Mouse (Mus musculus): ENCODE results near the gene Rrm2. TPM values are rescaled to one million over a fixed set of nuclear protein-coding genes. Genes with fewer than 3 reads are reported as not detected.
"Not testable (repeated sequence)": the region's sequence is repeated elsewhere in the genome, so short reads cannot be mapped to it uniquely, and the experiment has no call there.

Rrm2 gene
- polyA plus RNA-seq, 1 experiment from 2014 or later, result 147 TPM

DNA sequence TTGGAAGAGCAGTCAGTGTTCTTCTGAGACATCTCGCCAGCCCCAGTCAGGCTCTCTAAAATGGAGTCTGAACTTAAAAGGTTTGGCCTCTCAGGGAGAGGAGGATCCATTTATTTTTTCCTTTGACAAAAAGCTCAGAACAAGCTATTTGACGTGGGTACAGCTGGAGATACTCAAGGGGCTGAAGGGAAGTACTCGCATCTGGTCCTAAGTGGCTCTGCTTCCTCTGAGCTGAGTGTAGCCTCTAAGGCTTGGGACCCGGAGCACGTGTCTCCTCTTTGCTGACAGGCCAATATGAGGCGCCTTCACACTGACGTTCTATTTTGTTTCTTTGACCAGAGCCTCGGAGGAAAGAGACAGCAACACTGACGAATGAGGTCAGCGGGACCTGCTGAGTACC lies 8.5 kb upstream of the Rrm2 start:
- Histone ChIP-seq H3K4me3 (ENCODE audit: low read length) (no peak overlapping the region), H3K27ac (ENCODE audit: low read length) (no peak overlapping the region), H3K27me3 (replicated peaks; ENCODE audit: control insufficient read depth, insufficient read depth, low read length) (no peaks in the 10 kb centered on the region; the same call in 1 of the 2 replicates), H3K4me2 (ENCODE audit: low read depth, low read length) (no peak overlapping the region), H3K9ac (ENCODE audit: low read depth, low read length) (no peak overlapping the region), H3K36me3 (ENCODE audit: control insufficient read depth, insufficient read depth, low read length) (no peaks in the 10 kb centered on the region), H3K4me1 (ENCODE audit: control insufficient read depth, insufficient read depth, low read length) (no peaks in the 10 kb centered on the region), H3K9me3 (ENCODE audit: control insufficient read depth, low read length) (no peaks in the 10 kb centered on the region)
- 41% methylated on average over 10 of the region's 10 CpGs for WGBS
- peak; percentile 37; the same call in 1 of the 2 replicates for ATAC-seq

- not testable (repeated sequence) for H3K27ac ChIP-seq (ENCODE audit: low read length); H3K4me1 ChIP-seq (ENCODE audit: control insufficient read depth, insufficient read depth, low read length); H3K4me3 ChIP-seq (ENCODE audit: low read length); H3K27me3 ChIP-seq (replicated peaks; ENCODE audit: control insufficient read depth, insufficient read depth, low read length); H3K9ac ChIP-seq (ENCODE audit: low read depth, low read length); H3K9me3 ChIP-seq (ENCODE audit: control insufficient read depth, low read length); H3K36me3 ChIP-seq (ENCODE audit: control insufficient read depth, insufficient read depth, low read length); ATAC-seq; H3K4me2 ChIP-seq (ENCODE audit: low read depth, low read length)
- WGBS, result 87% methylated on average over 9 of the region's 9 CpGs
Observed at GRCm38 (mm10) chr12:24701621-24702020, 6.4 kb upstream of the Rrm2 start.

DNA sequence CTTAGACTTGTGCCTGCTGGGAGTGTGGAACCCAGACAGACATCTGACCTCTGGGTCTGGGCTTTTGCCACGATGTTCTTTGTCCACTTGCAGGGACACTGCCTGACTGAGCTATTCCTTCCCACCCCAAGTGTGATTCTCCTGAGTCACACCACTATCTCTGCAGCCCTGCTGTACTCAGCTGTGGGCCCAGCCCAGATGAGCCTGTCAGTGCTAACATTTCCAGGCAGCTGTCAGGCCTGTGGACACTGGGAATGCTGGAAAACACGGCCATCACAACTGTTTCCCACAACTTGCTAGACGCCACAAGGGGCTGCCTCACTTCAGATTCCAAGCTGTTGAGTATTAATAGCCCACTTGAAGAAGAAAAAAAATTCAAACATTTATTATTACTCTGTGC lies 5.0 kb upstream of the Rrm2 start:
- Histone ChIP-seq H3K36me3 (ENCODE audit: control insufficient read depth, insufficient read depth, low read length) (no peaks in the 10 kb centered on the region), H3K9ac (ENCODE audit: low read depth, low read length) (no peak overlapping the region), H3K9me3 (ENCODE audit: control insufficient read depth, low read length) (no peaks in the 10 kb centered on the region), H3K4me2 (ENCODE audit: low read depth, low read length) (no peak overlapping the region), H3K27me3 (replicated peaks; ENCODE audit: control insufficient read depth, insufficient read depth, low read length) (no peaks in the 10 kb centered on the region), H3K4me3 (ENCODE audit: low read length) (no peak overlapping the region), H3K4me1 (ENCODE audit: control insufficient read depth, insufficient read depth, low read length) (peaks cover 16% of the 10 kb centered on the region), H3K27ac (ENCODE audit: low read length) (no peak overlapping the region)
- ATAC-seq, result no peak
- 68% methylated on average over 3 of the region's 3 CpGs for WGBS

DNA sequence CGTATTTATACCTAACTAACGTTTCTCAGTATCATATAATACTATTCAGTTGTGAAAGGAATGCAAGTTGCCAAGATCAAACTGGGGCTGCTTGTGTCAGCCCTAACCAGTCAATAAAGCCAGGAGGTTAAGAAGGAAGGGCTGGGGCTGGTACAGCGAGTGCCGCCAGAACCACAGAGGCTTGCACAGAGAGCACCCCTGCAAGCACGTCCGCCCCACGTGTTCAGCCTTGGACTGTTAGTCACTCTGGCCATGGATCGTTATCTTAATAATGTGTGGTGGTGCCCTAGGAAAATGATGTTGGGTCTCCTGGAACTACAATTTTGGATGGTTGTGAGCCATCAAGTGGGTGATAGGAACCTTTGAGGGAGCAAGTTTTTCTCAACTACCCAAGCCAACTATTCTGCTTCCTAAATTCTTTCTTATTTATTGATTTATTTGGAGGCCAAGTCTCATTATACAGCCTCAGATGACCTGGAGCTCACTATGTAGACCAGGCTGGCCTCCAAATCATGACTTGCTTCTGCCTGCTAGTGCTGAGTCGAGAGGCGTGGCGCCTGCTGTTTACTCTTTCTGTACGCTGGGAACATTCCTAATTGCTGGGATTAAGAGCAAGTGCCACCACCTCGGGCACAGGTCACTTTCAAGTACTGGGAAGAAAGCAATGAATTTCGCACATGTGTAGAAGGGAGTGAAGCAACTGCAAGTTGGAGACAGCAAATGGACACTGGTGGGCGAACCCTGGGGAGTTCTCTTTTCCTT lies 2.4 kb upstream of the Rrm2 start:
- Histone ChIP-seq H3K9ac (ENCODE audit: low read depth, low read length) (no peak overlapping the region), H3K4me1 (ENCODE audit: control insufficient read depth, insufficient read depth, low read length) (peaks cover 27% of the 10 kb centered on the region), H3K36me3 (ENCODE audit: control insufficient read depth, insufficient read depth, low read length) (no peaks in the 10 kb centered on the region), H3K4me3 (ENCODE audit: low read length) (no peak overlapping the region), H3K27ac (ENCODE audit: low read length) (no peak overlapping the region), H3K27me3 (replicated peaks; ENCODE audit: control insufficient read depth, insufficient read depth, low read length) (no peaks in the 10 kb centered on the region), H3K4me2 (ENCODE audit: low read depth, low read length) (no peak overlapping the region), H3K9me3 (ENCODE audit: control insufficient read depth, low read length) (no peaks in the 10 kb centered on the region)
- 69% methylated on average over 15 of the region's 15 CpGs for WGBS
- peak; percentile 21 for ATAC-seq

DNA sequence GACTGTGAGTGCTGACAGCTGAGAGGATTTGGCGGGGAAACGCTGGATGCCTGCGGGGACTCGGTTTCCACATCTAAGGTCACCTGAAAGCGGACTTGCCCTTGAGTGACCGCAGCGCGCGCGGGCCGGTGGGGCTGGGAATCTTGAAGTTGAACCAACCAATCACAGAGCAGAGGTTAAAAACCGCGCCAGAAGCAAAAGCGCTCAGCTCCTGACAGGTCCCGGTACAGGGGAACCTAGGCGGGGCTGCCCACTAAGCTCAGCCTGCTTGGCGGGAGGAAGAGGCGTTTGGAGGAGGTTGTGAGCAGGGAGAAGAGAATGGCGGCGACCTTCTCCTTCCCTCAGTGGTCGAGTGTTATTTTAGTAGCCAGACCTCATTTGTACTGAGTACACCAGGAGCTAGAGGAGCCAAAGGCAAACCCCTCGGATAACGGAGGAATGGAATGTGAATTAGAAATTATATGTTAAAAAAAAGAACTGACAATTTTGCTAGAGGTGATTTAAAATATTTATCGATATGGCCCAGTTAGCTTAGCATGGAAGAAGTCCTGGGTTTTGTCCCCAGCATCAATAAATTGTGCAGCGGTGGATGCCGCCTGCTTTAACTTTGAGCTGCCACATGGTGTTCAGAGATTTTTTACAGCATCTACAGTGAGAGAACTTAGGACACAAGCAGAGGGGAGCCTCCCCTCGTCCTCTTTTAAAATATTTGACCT lies 1.1 kb upstream of the Rrm2 start:
- Histone ChIP-seq H3K9me3 (ENCODE audit: control insufficient read depth, low read length) (no peaks in the 10 kb centered on the region), H3K4me2 (ENCODE audit: low read depth, low read length) (peak overlapping the region; percentile 85), H3K27ac (ENCODE audit: low read length) (peak overlapping the region; percentile 9), H3K36me3 (ENCODE audit: control insufficient read depth, insufficient read depth, low read length) (no peaks in the 10 kb centered on the region; the same call in 1 of the 2 replicates), H3K4me3 (ENCODE audit: low read length) (peak overlapping the region; percentile 92), H3K4me1 (ENCODE audit: control insufficient read depth, insufficient read depth, low read length) (peaks cover 27% of the 10 kb centered on the region), H3K27me3 (replicated peaks; ENCODE audit: control insufficient read depth, insufficient read depth, low read length) (no peaks in the 10 kb centered on the region), H3K9ac (ENCODE audit: low read depth, low read length) (peak overlapping the region; percentile 83)
- peak; percentile 30 for ATAC-seq
- WGBS, result 2% methylated on average over 27 of the region's 27 CpGs

GRCm38 (mm10) chr12:24707480-24707802 lies 600 bp upstream of the Rrm2 start:
- Histone ChIP-seq H3K4me2 (ENCODE audit: low read depth, low read length) (peak overlapping the region; percentile 85), H3K27ac (ENCODE audit: low read length) (peak overlapping the region; percentile 9), H3K9ac (ENCODE audit: low read depth, low read length) (peak overlapping the region; percentile 83), H3K9me3 (ENCODE audit: control insufficient read depth, low read length) (no peaks in the 10 kb centered on the region), H3K27me3 (replicated peaks; ENCODE audit: control insufficient read depth, insufficient read depth, low read length) (no peaks in the 10 kb centered on the region), H3K36me3 (ENCODE audit: control insufficient read depth, insufficient read depth, low read length) (no peaks in the 10 kb centered on the region; the same call in 1 of the 2 replicates), H3K4me1 (ENCODE audit: control insufficient read depth, insufficient read depth, low read length) (peaks cover 27% of the 10 kb centered on the region), H3K4me3 (ENCODE audit: low read length) (peak overlapping the region; percentile 92)
- ATAC-seq, result peak; percentile 2
- 1% methylated on average over 9 of the region's 9 CpGs for WGBS

GRCm38 (mm10) chr12:24708824-24709218 lies 780 bp downstream of the Rrm2 start:
- under 1% methylated on average over 17 of the region's 17 CpGs for WGBS
- H3K4me3 ChIP-seq (ENCODE audit: low read length), result peak overlapping the region; percentile 92
- H3K27ac ChIP-seq (ENCODE audit: low read length), result 0 out of 2 replicates have a peak overlapping the region, but pooled peaks have one; percentile 21
- H3K4me1 ChIP-seq (ENCODE audit: control insufficient read depth, insufficient read depth, low read length), result peaks cover 27% of the 10 kb centered on the region
- H3K9ac ChIP-seq (ENCODE audit: low read depth, low read length), result peak overlapping the region; percentile 83
- H3K4me2 ChIP-seq (ENCODE audit: low read depth, low read length), result peak overlapping the region; percentile 81
- no peaks in the 10 kb centered on the region for H3K9me3 ChIP-seq (ENCODE audit: control insufficient read depth, low read length)
- H3K36me3 ChIP-seq (ENCODE audit: control insufficient read depth, insufficient read depth, low read length), result no peaks in the 10 kb centered on the region; the same call in 1 of the 2 replicates
- no peak for ATAC-seq
- no peaks in the 10 kb centered on the region for H3K27me3 ChIP-seq (replicated peaks; ENCODE audit: control insufficient read depth, insufficient read depth, low read length)

GRCm38 (mm10) chr12:24709409-24709808 lies 1.4 kb downstream of the Rrm2 start:
- Histone ChIP-seq H3K4me2 (ENCODE audit: low read depth, low read length) (peak overlapping the region; percentile 81), H3K4me1 (ENCODE audit: control insufficient read depth, insufficient read depth, low read length) (peaks cover 27% of the 10 kb centered on the region), H3K9me3 (ENCODE audit: control insufficient read depth, low read length) (no peaks in the 10 kb centered on the region), H3K27ac (ENCODE audit: low read length) (peak overlapping the region; percentile 21; the same call in 1 of the 2 replicates), H3K9ac (ENCODE audit: low read depth, low read length) (peak overlapping the region; percentile 83), H3K36me3 (ENCODE audit: control insufficient read depth, insufficient read depth, low read length) (no peaks in the 10 kb centered on the region; the same call in 1 of the 2 replicates), H3K4me3 (ENCODE audit: low read length) (peak overlapping the region; percentile 92), H3K27me3 (replicated peaks; ENCODE audit: control insufficient read depth, insufficient read depth, low read length) (no peaks in the 10 kb centered on the region)
- 19% methylated on average over 6 of the region's 6 CpGs for WGBS
- ATAC-seq, result no peak

DNA sequence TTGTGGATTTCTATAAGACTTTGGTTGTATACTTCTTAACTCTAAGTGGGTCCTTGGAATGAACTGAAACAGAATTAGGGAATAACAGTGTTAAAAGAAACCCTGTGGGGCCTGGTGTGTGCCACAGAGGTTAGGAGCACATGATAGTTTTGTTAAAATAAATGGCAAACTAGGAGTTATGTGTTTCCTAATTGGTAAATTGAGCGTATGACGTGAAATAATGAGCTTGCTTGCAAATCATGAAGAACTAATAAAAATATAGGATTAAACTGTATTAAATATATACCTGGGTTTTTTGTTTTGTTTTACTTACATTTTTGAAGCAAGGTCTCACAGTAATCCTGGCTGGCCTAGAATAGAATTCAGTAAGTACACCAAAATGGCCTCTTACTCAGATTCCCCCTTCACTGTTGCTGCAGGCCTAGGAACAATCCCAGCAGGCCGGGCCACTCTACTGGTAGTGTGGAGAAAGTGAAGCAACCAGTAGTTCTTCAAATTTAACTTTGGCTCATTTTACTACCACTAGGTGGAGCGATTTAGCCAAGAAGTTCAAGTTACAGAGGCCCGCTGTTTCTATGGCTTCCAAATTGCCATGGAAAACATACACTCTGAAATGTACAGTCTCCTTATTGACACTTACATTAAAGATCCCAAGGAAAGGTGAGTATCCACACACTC lies 1.9 kb downstream of the Rrm2 start:
- Histone ChIP-seq H3K27me3 (replicated peaks; ENCODE audit: control insufficient read depth, insufficient read depth, low read length) (no peaks in the 10 kb centered on the region), H3K27ac (ENCODE audit: low read length) (no peak overlapping the region), H3K4me1 (ENCODE audit: control insufficient read depth, insufficient read depth, low read length) (peaks cover 27% of the 10 kb centered on the region), H3K9ac (ENCODE audit: low read depth, low read length) (peak overlapping the region; percentile 83; the same call in 1 of the 2 replicates), H3K36me3 (ENCODE audit: control insufficient read depth, insufficient read depth, low read length) (no peaks in the 10 kb centered on the region; the same call in 1 of the 2 replicates), H3K9me3 (ENCODE audit: control insufficient read depth, low read length) (no peaks in the 10 kb centered on the region), H3K4me2 (ENCODE audit: low read depth, low read length) (peak overlapping the region; percentile 81), H3K4me3 (ENCODE audit: low read length) (peak overlapping the region; percentile 92)
- ATAC-seq, result no peak
- WGBS, result 34% methylated on average over 5 of the region's 5 CpGs

Measured in intestine, embryonic 16.5 days (tissue).